Mouse (Mus musculus) embryonic facial prominence, embryonic 10.5 days (tissue): Measurements from ENCODE around the gene Map3k13. TPM values are rescaled to one million over a fixed set of nuclear protein-coding genes. Genes with fewer than 3 reads are reported as not detected.

Experiments used
- DNase-seq: peaks from one replicate; pipeline ENCODE4 v3.0.0-alpha.2; 2017; ENCODE audit warnings: low spot score
- H3K27ac ChIP-seq: fragments of 300-500 bp; sonication (generic); replicated peaks from 2 replicates; pipeline ENCODE4 v1.5.1; 2016; ENCODE audit warnings: mild to moderate bottlenecking
- H3K27me3 ChIP-seq: fragments of 300-500 bp; sonication (generic); replicated peaks from 2 replicates; pipeline ENCODE4 v1.6.1; 2016; ENCODE audit warnings: low read depth, mild to moderate bottlenecking; ENCODE audit not compliant: poor library complexity, severe bottlenecking
- H3K36me3 ChIP-seq: fragments of 300-500 bp; sonication (generic); replicated peaks from 2 replicates; pipeline ENCODE4 v1.6.1; 2016; ENCODE audit warnings: mild to moderate bottlenecking, moderate library complexity
- H3K4me1 ChIP-seq: fragments of 300-500 bp; sonication (generic); 2 replicates; pipeline ENCODE4 v1.6.1; 2016
- H3K4me3 ChIP-seq: fragments of 300-500 bp; sonication (generic); 2 replicates; pipeline ENCODE4 v1.5.1; 2016; ENCODE audit warnings: mild to moderate bottlenecking, moderate library complexity
- H3K9me3 ChIP-seq: fragments of 300-500 bp; sonication (generic); 2 replicates; pipeline ENCODE4 v1.6.1; 2016; ENCODE audit warnings: mild to moderate bottlenecking
- WGBS: fragments of 180-500 bp; shearing (Covaris S2); methylation state at CpG from one replicate; pipeline ENCODE4 v1.1.7; 2016; 5-methylcytosine and 5-hydroxymethylcytosine counted together
- polyA plus RNA-seq: library from polyadenylated mRNA; unstranded; fragments of >200 nt; fragmentation: Nextera tagmentation; extraction: Ambion mirVana; gene quantifications from 2 replicates; pipeline ENCODE4 v1.2.1, GENCODE M21; 2016

Map3k13 gene
- polyA plus RNA-seq, 1 experiment from 2014 or later = 1.9 TPM

DNA sequence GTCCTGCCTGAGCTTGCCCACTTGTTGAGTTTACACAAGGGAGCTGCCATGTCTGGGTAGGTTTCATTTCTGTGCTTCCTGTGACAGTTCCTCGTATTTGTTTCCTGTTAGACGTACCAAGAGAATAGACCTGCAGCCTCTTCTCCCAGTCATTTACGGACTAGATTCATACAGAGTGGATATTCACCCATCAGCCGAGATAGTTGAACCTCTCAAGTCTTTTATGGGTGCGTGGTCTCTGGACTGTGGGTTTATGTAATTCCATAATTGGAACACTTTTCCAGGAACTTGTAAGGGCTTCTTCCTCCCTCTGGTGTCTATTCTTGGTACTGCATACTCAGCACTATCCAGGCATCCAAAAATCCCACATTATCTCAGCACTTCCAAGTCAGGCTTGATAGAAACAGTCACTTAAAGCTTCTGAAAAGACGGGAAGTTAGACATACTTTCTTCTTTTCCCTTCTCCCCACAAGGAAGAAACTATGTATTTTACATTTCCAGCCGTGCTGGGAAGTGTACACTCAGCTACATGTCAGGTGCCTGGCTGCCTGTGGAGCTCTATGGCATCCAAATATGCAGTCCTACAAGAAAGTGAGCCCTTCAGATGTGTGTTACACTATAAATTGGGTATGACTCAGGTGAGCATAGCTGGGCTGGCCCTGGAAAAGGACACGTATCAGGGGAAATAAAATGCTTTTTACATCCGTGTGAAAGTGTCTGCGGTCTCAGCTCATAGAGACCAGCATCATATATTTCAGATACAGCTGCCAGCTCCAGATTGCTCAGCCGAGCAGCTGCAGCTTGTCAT, 20.9 kb downstream of the Map3k13 start:
- Histone ChIP-seq H3K4me3 (no peak overlapping the region), H3K27ac (no peak overlapping the region), H3K9me3 (no peaks in the 10 kb centered on the region), H3K4me1 (no peaks in the 10 kb centered on the region), H3K36me3 (peaks cover 6% of the 10 kb centered on the region; the same call in 1 of the 2 replicates), H3K27me3 (no peaks in the 10 kb centered on the region)
- no peak for DNase-seq
- WGBS = 74% methylated on average over 11 of the region's 11 CpGs

GRCm38 (mm10) chr16:21815669-21816010, 21.5 kb downstream of the Map3k13 start:
- no peak for DNase-seq
- H3K27me3 ChIP-seq = no peaks in the 10 kb centered on the region
- H3K36me3 ChIP-seq = peaks cover under 1% of the 10 kb centered on the region; the same call in 1 of the 2 replicates
- no peaks in the 10 kb centered on the region for H3K9me3 ChIP-seq
- H3K4me1 ChIP-seq = no peaks in the 10 kb centered on the region
- 70% methylated on average over 7 of the region's 7 CpGs for WGBS
- no peak overlapping the region for H3K4me3 ChIP-seq
- H3K27ac ChIP-seq = no peak overlapping the region

DNA sequence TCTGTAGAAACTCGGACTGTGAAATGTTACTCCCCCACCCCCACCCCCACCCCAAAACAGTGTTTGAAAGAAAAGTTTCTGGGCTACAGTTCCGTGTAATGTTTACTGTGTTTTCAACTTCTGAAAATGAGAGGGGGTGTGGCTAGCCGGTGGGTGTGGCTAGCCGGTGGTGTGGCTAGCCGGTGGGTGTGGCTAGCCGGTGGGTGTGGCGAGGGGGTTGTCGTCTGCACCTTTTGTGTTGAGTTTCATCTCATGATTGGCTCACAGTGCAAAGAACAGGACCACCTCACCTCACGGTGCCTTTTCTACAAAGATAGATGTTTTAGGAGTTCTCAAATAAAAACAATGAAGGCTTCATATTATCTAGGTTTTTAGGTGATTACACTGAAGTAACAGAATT, 24.0 kb downstream of the Map3k13 start:
- H3K27me3 ChIP-seq = no peaks in the 10 kb centered on the region
- H3K27ac ChIP-seq = no peak overlapping the region
- no peaks in the 10 kb centered on the region for H3K4me1 ChIP-seq
- peak; percentile 34 for DNase-seq
- WGBS = 48% methylated on average over 9 of the region's 9 CpGs
- no peak overlapping the region for H3K4me3 ChIP-seq
- H3K9me3 ChIP-seq = no peaks in the 10 kb centered on the region
- no peaks in the 10 kb centered on the region for H3K36me3 ChIP-seq

- no peak overlapping the region for H3K4me3 ChIP-seq
- H3K4me1 ChIP-seq = no peaks in the 10 kb centered on the region
- H3K9me3 ChIP-seq = no peaks in the 10 kb centered on the region
- no peak overlapping the region for H3K27ac ChIP-seq
- no peak for DNase-seq
- no peaks in the 10 kb centered on the region for H3K27me3 ChIP-seq
- WGBS = 66% methylated on average over 8 of the region's 8 CpGs
- no peaks in the 10 kb centered on the region for H3K36me3 ChIP-seq
Observed at GRCm38 (mm10) chr16:21818629-21819028, 24.5 kb downstream of the Map3k13 start.

GRCm38 (mm10) chr16:21825612-21826031, 31.5 kb downstream of the Map3k13 start:
- WGBS = 70% methylated on average over 9 of the region's 9 CpGs
- no peak for DNase-seq
- H3K27me3 ChIP-seq = no peaks in the 10 kb centered on the region
- no peak overlapping the region for H3K27ac ChIP-seq
- H3K4me1 ChIP-seq = peaks cover 4% of the 10 kb centered on the region
- H3K4me3 ChIP-seq = no peak overlapping the region
- H3K9me3 ChIP-seq = no peaks in the 10 kb centered on the region
- no peaks in the 10 kb centered on the region for H3K36me3 ChIP-seq

DNA sequence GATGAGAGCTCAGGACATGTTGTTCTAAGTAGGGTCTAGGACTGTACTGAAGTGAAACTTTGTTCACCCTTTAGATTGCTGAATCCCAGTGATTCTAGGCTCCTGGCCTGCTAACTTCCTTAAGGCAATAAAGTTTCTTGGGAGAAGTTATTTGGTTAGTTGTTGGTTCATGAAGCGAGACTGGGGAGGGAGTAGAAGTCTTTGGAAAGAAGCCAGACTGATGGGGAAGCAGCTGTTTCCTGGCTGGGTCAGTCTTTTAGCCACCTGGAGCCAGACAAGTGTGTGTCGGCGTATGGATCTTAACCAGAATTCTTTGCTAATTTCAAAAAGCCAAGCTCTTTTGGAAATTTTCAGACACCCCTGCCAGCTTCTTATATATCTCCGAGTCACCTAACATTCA, 33.0 kb downstream of the Map3k13 start:
- WGBS = 86% methylated on average over 4 of the region's 4 CpGs

DNA sequence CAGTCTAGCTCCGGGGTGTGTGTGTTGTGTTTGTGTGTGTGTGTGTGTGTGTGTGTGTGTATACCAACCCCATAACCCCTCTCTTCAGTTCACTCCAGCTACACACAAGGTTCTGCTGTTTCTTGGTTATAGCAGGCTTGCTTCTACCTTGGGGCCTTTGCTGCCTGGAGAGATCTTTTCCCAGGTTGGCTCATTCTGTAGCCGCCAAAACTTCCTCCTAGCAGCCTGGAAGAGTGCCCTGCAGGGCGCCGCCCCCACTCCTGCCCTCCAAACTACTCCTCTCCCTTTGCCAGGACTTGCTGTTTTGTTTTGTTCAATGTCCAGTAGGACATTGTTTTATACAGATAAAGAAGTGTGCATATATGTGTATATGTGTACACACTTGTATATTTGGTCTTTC, 33.4 kb downstream of the Map3k13 start:
- no peaks in the 10 kb centered on the region for H3K9me3 ChIP-seq
- no peak overlapping the region for H3K4me3 ChIP-seq
- H3K36me3 ChIP-seq = no peaks in the 10 kb centered on the region
- H3K27me3 ChIP-seq = no peaks in the 10 kb centered on the region
- DNase-seq = no peak
- H3K4me1 ChIP-seq = peaks cover 8% of the 10 kb centered on the region
- WGBS = 78% methylated on average over 4 of the region's 4 CpGs
- H3K27ac ChIP-seq = no peak overlapping the region

More for the DNA sequence above, 33.0 kb downstream of the Map3k13 start:
- H3K4me3 ChIP-seq = no peak overlapping the region
- H3K9me3 ChIP-seq = no peaks in the 10 kb centered on the region
- DNase-seq = no peak
- peaks cover 8% of the 10 kb centered on the region for H3K4me1 ChIP-seq
- H3K27ac ChIP-seq = no peak overlapping the region
- H3K27me3 ChIP-seq = no peaks in the 10 kb centered on the region
- H3K36me3 ChIP-seq = no peaks in the 10 kb centered on the region

DNA sequence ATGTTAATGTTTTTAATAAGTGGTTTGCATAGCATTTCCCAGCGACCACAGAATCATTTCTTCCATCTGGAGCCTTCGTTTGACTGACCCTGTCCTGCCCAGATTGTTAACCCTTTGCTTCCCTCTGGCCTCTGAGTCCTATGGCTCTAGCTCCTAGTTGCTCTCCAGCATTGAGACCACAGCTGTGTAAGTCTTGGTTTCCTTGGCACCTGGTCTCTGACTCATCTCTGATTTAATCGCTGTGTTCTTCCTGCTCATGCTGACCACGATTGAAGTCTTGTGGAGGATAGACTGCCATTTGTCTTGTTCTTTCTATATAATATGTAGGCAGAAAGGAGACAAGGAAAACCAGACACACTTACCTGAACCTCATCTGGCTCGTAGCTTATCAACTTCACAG, 35.6 kb downstream of the Map3k13 start:
- no peaks in the 10 kb centered on the region for H3K36me3 ChIP-seq
- DNase-seq = no peak
- no peak overlapping the region for H3K4me3 ChIP-seq
- H3K4me1 ChIP-seq = peaks cover 9% of the 10 kb centered on the region
- no peaks in the 10 kb centered on the region for H3K9me3 ChIP-seq
- H3K27ac ChIP-seq = no peak overlapping the region
- WGBS = 45% methylated on average over 5 of the region's 5 CpGs
- H3K27me3 ChIP-seq = no peaks in the 10 kb centered on the region

GRCm38 (mm10) chr16:21830784-21831183, 36.6 kb downstream of the Map3k13 start:
- WGBS = 51% methylated on average over 6 of the region's 6 CpGs
- H3K27ac ChIP-seq = no peak overlapping the region
- no peaks in the 10 kb centered on the region for H3K9me3 ChIP-seq
- H3K27me3 ChIP-seq = no peaks in the 10 kb centered on the region
- H3K36me3 ChIP-seq = no peaks in the 10 kb centered on the region
- H3K4me3 ChIP-seq = no peak overlapping the region
- no peak for DNase-seq
- peaks cover 20% of the 10 kb centered on the region for H3K4me1 ChIP-seq

GRCm38 (mm10) chr16:21831764-21832163, 37.6 kb downstream of the Map3k13 start:
- WGBS = 81% methylated on average over 5 of the region's 5 CpGs
- no peaks in the 10 kb centered on the region for H3K9me3 ChIP-seq
- peaks cover 27% of the 10 kb centered on the region for H3K4me1 ChIP-seq
- H3K4me3 ChIP-seq = no peak overlapping the region
- no peak for DNase-seq
- no peak overlapping the region for H3K27ac ChIP-seq
- no peaks in the 10 kb centered on the region for H3K36me3 ChIP-seq
- H3K27me3 ChIP-seq = no peaks in the 10 kb centered on the region

DNA sequence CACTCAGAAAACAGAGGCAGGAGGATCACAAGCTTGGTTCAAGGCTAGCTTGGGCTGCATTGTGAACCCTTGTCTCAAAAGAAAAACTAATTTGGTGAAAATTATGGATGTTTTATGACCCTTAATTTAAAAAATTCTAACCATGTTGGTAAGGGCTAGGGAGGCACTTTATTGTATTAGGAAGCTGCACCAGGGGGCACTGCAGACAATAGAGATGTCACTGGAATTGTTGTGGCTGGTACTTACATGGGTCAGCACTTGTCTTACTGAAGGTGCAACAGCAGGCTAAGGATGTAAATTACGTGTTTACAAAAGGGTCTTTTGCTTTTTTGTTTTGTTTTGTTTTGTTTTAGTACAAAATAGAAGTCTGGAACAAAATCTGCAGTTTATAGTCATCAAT, 39.3 kb downstream of the Map3k13 start:
- DNase-seq = no peak
- Histone ChIP-seq H3K27ac (no peak overlapping the region), H3K36me3 (no peaks in the 10 kb centered on the region), H3K4me3 (no peak overlapping the region), H3K27me3 (no peaks in the 10 kb centered on the region), H3K4me1 (peaks cover 27% of the 10 kb centered on the region), H3K9me3 (no peaks in the 10 kb centered on the region)
- 69% methylated on average over 1 of the region's 1 CpGs for WGBS

DNA sequence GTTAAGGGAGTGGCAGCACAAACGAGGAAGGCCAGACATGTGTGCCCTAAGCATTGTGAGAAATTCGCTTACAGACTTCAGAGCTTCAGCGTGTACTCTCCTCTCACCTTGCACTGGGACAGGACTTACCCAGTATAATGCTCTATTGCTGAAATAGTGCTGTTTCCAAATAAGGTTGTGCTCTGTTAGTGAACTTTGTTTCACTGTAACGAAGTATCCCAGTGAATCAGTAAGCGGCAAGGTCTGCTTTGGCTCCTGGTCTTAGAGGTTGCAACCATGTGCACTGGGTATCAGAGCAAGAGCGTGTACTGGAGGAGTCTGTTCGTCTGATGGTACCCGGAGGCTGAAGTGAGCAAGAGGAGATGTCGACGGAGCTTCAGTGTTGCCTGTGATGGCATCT, 39.8 kb downstream of the Map3k13 start:
- 80% methylated on average over 10 of the region's 10 CpGs for WGBS
- Histone ChIP-seq H3K4me3 (no peak overlapping the region), H3K9me3 (no peaks in the 10 kb centered on the region), H3K4me1 (peaks cover 27% of the 10 kb centered on the region), H3K27ac (no peak overlapping the region), H3K36me3 (no peaks in the 10 kb centered on the region), H3K27me3 (no peaks in the 10 kb centered on the region)
- DNase-seq = no peak

GRCm38 (mm10) chr16:21834866-21835583, 40.9 kb downstream of the Map3k13 start:
- H3K27me3 ChIP-seq = no peaks in the 10 kb centered on the region
- no peak overlapping the region for H3K27ac ChIP-seq
- H3K4me1 ChIP-seq = peaks cover 24% of the 10 kb centered on the region
- no peak overlapping the region for H3K4me3 ChIP-seq
- H3K9me3 ChIP-seq = no peaks in the 10 kb centered on the region
- WGBS = 76% methylated on average over 8 of the region's 8 CpGs
- DNase-seq = no peak
- no peaks in the 10 kb centered on the region for H3K36me3 ChIP-seq
